Mouse (Mus musculus) layer of hippocampus, postnatal 10 days (tissue): ENCODE measurements around the gene Epb41. TPM values are rescaled to one million over a fixed set of nuclear protein-coding genes. Genes with fewer than 3 reads are reported as not detected.

Experiments used
- DNase-seq, 2 experiments: peaks; one replicate each; pipeline ENCODE4 v3.0.0; 2021; ENCODE audit warnings: low spot score in 2 of 2
- microRNA-seq, 2 experiments: library from miRNA; unstranded; fragments of <30 nt; microRNA quantifications; one replicate each; pipeline ENCODE4 v1.2.0; 2021
- total RNA-seq, 2 experiments: library from RNA; stranded (reverse); gene quantifications; 2 replicates each; pipeline ENCODE4 v1.2.3; 2021

The Epb41 gene
- total RNA-seq, 2 experiments from 2014 or later = 30.2 to 33.7 TPM

- no peak for DNase-seq
Measured at GRCm38 (mm10) chr4:131898503-131899179, 176.5 kb downstream of the Epb41 start.

GRCm38 (mm10) chr4:131897787-131898186 lies 177.3 kb downstream of the Epb41 start:
- DNase-seq = no peak

GRCm38 (mm10) chr4:131897109-131897508 lies 178.0 kb downstream of the Epb41 start:
- DNase-seq = no peak

GRCm38 (mm10) chr4:131890692-131891091 lies 184.4 kb downstream of the Epb41 start:
- no peak for DNase-seq

- no peak for DNase-seq
Measured at GRCm38 (mm10) chr4:131888564-131888963, 186.6 kb downstream of the Epb41 start.

DNA sequence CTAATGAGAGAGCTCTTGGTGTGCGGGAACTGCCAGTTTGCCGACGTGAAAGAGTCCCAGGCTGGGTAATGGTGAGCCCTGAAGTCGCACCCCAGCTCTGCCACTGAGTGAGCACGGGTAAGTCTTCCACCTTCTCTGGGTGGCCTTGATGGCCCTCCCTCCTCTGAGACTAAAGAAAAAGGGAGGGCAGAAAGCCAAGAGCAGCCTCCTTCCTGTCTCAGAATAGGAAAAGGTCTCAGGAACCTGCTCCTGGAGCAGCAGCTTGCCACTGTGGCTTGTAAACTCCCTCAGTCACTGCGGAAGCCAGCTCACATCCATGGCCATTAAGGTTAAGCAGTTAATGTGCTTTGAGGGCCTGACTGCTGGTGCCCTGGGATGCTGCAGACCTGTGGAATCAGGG lies 189.7 kb downstream of the Epb41 start:
- DNase-seq = no peak

- DNase-seq = no peak
Measured at GRCm38 (mm10) chr4:131883571-131883970, 191.6 kb downstream of the Epb41 start.

DNA sequence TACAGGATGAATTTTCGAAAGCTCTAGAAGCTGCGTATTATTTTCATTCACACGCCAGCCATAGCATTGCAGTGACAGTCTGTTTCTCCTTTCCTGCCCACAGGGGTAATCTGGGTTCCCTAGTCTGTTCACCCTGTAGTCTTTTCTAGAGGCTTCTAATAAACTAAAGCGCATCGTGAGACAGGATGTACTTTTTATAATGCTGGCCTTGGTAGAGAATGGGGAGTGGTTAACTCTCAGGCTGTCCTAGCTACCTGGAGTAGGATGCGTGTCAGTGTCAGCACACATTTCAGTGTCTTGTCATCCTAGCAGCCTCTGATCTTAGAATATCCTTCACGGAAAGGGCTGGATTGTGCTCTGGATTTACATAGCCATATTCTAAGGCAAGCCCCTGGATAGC lies 193.8 kb downstream of the Epb41 start:
- no peak for DNase-seq

DNA sequence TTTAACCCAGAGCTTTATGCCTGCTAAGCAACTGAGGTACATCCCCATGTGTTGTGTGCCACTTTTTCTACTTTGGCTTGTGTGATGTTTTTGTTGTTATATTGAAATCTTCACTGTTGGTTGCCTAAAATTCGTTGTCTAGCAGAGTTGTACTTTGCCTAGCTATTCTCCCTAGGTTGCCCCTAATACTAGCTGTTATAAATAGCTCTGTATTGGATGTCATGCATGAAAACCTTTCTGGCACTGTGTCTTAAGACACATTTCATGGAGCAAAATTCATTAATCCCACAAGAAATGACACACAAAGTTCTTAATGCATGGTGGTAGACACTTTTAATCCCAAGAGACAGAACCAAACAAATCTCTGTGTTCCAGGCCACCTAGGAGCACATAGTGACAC lies 195.4 kb downstream of the Epb41 start:
- DNase-seq = no peak

GRCm38 (mm10) chr4:131876836-131877235 lies 198.3 kb downstream of the Epb41 start:
- no peak for DNase-seq

DNA sequence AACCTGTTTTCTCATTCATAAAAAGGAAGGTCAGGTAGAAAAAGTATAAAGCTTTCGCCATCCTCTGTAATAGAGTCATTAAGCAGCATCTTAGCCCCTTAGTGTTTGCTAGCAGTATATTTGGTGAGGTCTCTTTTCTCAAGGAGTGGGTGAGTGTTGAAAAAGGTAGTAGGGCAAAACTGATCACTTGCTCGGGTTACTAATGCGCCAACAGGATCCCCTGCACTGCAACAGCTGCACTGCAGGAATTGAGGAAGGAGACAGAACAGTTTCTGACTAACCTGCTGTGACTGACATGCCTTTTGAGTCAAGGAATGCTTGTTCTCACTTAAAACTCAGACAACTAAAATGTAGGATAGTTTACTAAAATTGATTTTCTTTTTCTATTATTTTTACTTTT lies 199.9 kb downstream of the Epb41 start:
- no peak for DNase-seq

DNA sequence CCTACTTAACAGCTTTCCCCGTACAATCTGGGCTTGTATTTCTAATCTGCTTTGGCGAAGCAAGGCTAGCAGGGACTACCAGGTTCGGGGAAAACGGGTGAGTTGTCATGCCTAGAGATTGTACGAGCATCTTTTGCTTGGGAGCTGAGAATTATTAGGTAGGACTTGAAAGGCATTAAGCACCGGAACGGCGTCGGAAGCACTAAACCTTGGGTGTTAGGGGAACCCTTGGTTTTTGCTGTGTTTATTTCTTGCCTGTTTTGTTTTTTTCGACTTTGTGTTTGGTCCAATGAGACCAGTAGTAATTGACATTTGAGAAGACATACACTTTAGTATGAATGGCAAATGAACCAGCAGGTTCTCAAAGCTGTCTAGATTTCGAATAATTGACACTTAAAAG lies 200.6 kb downstream of the Epb41 start:
- DNase-seq = no peak

DNA sequence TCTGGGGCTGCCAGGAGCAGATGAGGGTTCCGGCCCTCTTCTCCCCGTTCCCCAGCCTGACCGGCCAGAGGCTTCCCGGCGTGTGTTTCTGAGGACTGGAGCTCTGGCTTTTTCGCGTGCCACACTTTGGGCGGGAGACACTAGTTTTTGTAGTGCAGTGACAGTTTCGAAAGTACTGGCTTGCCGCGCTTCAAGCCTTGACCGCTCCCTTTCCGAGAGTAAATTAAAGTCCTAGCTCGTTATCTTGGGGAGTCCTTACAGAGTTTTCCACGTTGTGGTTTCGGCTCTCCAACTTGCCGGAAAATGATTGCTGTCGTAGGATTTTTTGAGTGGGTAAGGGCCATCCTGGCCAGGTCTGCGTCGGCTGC lies 201.0 kb downstream of the Epb41 start:
- peak; percentile 20 to 21 for DNase-seq

Small RNAs within 50 kb of the gene (microRNA-seq; reads per million reads assigned to microRNA genes)
- gene Gm27445 = 0 reads per million in 2 experiments

Other genes starting within 250 kb of the Epb41 start
- 10 to 100 TPM; 79.5 to 85.9 TPM for gene Ptpru, start 237.0 kb downstream of the Epb41 start, total RNA-seq
- gene Mecr, start 231.9 kb downstream of the Epb41 start, total RNA-seq = 10 to 100 TPM; 33.8 to 38.2 TPM
- 10 to 100 TPM; 74.4 to 77.1 TPM for gene Srsf4, start 201.7 kb downstream of the Epb41 start, total RNA-seq
- gene Tmem200b, start 153.6 kb downstream of the Epb41 start, total RNA-seq = 1 to 10 TPM; 1.8 to 2.4 TPM
- not detected for gene Gm10300, start 624 bp downstream of the Epb41 start, total RNA-seq
- gene Oprd1, start 69.2 kb upstream of the Epb41 start, total RNA-seq = 1 to 10 TPM; 5.3 to 5.4 TPM
- gene Ythdf2, start 137.0 kb upstream of the Epb41 start, total RNA-seq = 10 to 100 TPM; 46.2 to 51.7 TPM
- 10 to 100 TPM; 27.4 to 28.2 TPM for gene Gmeb1, start 186.3 kb upstream of the Epb41 start, total RNA-seq
- gene Taf12, start 199.1 kb upstream of the Epb41 start, total RNA-seq = 10 to 100 TPM; 16.6 to 17.6 TPM
- gene Rab42, start 228.1 kb upstream of the Epb41 start, total RNA-seq = 1 to 10 TPM; 1.8 to 2.6 TPM